Mouse (Mus musculus) testis, adult 2 months (tissue): ENCODE results near the gene Snorc. TPM values are rescaled to one million over a fixed set of nuclear protein-coding genes. Genes with fewer than 3 reads are reported as not detected.
"Not testable (repeated sequence)": the region's sequence is repeated elsewhere in the genome, so short reads cannot be mapped to it uniquely, and the experiment has no call there.

Experiments
- H3K27ac ChIP-seq: fragments of 200-500 bp; 2 replicates; pipeline ENCODE4 v1.5.1; 2012; ENCODE audit warnings: low read depth, low read length; ENCODE audit not compliant: control insufficient read depth, insufficient read depth
- H3K27me3 ChIP-seq: fragments of 200-500 bp; 2 replicates; pipeline ENCODE4 v1.6.1; 2012; ENCODE audit warnings: mild to moderate bottlenecking, low read length, moderate library complexity; ENCODE audit not compliant: control insufficient read depth, insufficient read depth
- H3K36me3 ChIP-seq: fragments of 200-500 bp; 2 replicates; pipeline ENCODE4 v1.6.1; 2012; ENCODE audit warnings: mild to moderate bottlenecking, low read length; ENCODE audit not compliant: control insufficient read depth, insufficient read depth
- H3K4me1 ChIP-seq: fragments of 200-500 bp; 2 replicates; pipeline ENCODE4 v1.6.1; 2012; ENCODE audit warnings: low read length; ENCODE audit not compliant: control insufficient read depth, insufficient read depth
- H3K4me3 ChIP-seq: fragments of 200-500 bp; 2 replicates; pipeline ENCODE4 v1.5.1; 2012; ENCODE audit warnings: low read depth, mild to moderate bottlenecking, low read length, moderate library complexity, mixed read lengths; ENCODE audit not compliant: control insufficient read depth
- CTCF ChIP-seq: fragments of 200-500 bp; IDR thresholded peaks from 2 replicates; pipeline ENCODE4 v1.5.1; 2012; ENCODE audit warnings: low read depth, mild to moderate bottlenecking, inconsistent platforms, low read length, moderate library complexity; ENCODE audit not compliant: control insufficient read depth, insufficient read depth, insufficient replicate concordance
- POLR2A ChIP-seq: fragments of 200-500 bp; IDR thresholded peaks from 2 replicates; pipeline ENCODE4 v1.6.1; 2012; ENCODE audit warnings: low read depth, mild to moderate bottlenecking, inconsistent platforms, low read length, moderate library complexity; ENCODE audit not compliant: control insufficient read depth
- polyA plus RNA-seq: library from polyadenylated mRNA; depleted of rRNA; stranded (reverse); fragments of >200 nt; gene quantifications from 2 replicates; pipeline ENCODE4 v1.2.3, GENCODE M21; 2012; rRNA removed

Gene Snorc
- not detected in 2 replicates for polyA plus RNA-seq

GRCm38 (mm10) chr1:87469971-87470370 lies at the start of gene Snorc:
Gene Snorc (plus strand): TSS chr1:87470271.
- not testable (repeated sequence) for H3K27ac ChIP-seq, H3K4me1 ChIP-seq, H3K36me3 ChIP-seq, H3K27me3 ChIP-seq, H3K4me3 ChIP-seq

GRCm38 (mm10) chr1:87435125-87435524 lies 34.9 kb upstream of the Snorc start:
- no peak overlapping the region for H3K4me3 ChIP-seq
- H3K36me3 ChIP-seq: no peaks in the 10 kb centered on the region; the same call in none of the 2 replicates
- H3K27me3 ChIP-seq: no peaks in the 10 kb centered on the region
- no peak overlapping the region for H3K27ac ChIP-seq
- TF ChIP-seq POLR2A: no peak
- TF ChIP-seq CTCF: no peak
- H3K4me1 ChIP-seq: no peaks in the 10 kb centered on the region

GRCm38 (mm10) chr1:87436583-87436982 lies 33.5 kb upstream of the Snorc start:
- TF ChIP-seq CTCF (no peak), POLR2A (no peak)
- no peak overlapping the region for H3K27ac ChIP-seq
- H3K4me3 ChIP-seq: no peak overlapping the region
- no peaks in the 10 kb centered on the region for H3K27me3 ChIP-seq
- no peaks in the 10 kb centered on the region for H3K4me1 ChIP-seq
- peaks cover 2% of the 10 kb centered on the region for H3K36me3 ChIP-seq

- H3K4me3 ChIP-seq: no peak overlapping the region
- peaks cover 5% of the 10 kb centered on the region for H3K36me3 ChIP-seq
- no peaks in the 10 kb centered on the region for H3K4me1 ChIP-seq
- no peaks in the 10 kb centered on the region for H3K27me3 ChIP-seq
- no peak overlapping the region for H3K27ac ChIP-seq
- no peak for TF ChIP-seq POLR2A
- peak; percentile 28; the same call in 1 of the 2 replicates for TF ChIP-seq CTCF
These were observed 22.6 kb upstream of the Snorc start for GRCm38 (mm10) chr1:87447183-87448104.

GRCm38 (mm10) chr1:87449432-87449831 lies 20.6 kb upstream of the Snorc start:
- Histone ChIP-seq H3K4me1 (no peaks in the 10 kb centered on the region), H3K27me3 (no peaks in the 10 kb centered on the region), H3K4me3 (no peak overlapping the region), H3K27ac (no peak overlapping the region), H3K36me3 (peaks cover 5% of the 10 kb centered on the region)
- TF ChIP-seq CTCF: no peak
- no peak for TF ChIP-seq POLR2A

DNA sequence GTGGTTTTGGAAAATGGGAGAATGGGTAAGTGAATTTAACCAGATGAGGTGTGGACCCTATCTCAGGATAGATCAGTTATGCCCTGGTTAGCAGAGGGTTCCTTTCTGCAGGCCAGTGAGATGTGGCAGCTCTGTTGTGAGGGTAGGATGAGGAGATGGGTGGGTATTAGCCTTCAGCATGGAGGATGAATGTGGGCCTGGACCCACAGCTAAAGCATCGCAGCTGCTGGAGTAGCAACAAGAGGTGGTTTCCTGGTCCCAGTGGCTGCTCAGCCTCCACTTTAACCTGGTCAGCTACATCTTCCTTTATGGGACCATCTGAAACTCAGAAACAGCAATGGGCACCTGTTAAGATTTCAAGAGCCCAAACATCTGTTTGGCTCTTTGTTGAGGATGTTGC lies 13.6 kb upstream of the Snorc start:
- H3K27me3 ChIP-seq: no peaks in the 10 kb centered on the region
- H3K36me3 ChIP-seq: no peaks in the 10 kb centered on the region
- TF ChIP-seq CTCF: no peak
- TF ChIP-seq POLR2A: no peak
- H3K27ac ChIP-seq: no peak overlapping the region
- H3K4me3 ChIP-seq: no peak overlapping the region
- H3K4me1 ChIP-seq: no peaks in the 10 kb centered on the region

DNA sequence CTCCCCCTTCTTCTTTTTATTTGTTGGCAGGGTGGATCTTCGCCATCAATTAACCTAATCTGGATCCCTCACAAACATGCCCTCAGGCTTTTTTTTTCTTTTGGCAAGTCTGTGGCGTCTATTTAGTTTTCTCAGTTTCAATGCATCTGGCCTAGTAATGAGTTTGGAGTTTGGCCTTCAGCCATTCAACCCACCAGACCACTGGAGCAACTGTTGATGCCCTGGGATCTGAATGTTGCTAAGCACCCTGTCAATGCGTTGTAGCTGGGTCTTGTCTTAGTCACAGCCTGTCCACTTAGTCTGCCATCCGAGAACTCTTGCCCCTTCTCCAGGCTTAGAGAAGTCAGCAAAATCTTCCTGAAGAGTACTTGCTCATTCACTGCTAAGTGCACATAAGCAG lies 12.0 kb upstream of the Snorc start:
- no peak for TF ChIP-seq CTCF
- no peak for TF ChIP-seq POLR2A

GRCm38 (mm10) chr1:87459856-87460255 lies 10.2 kb upstream of the Snorc start:
- not testable (repeated sequence) for H3K36me3 ChIP-seq, H3K27me3 ChIP-seq, H3K27ac ChIP-seq

More for the DNA sequence above, 12.0 kb upstream of the Snorc start:
- Histone ChIP-seq H3K4me3 (no peak overlapping the region), H3K4me1 (no peaks in the 10 kb centered on the region), H3K27me3 (no peaks in the 10 kb centered on the region), H3K36me3 (no peaks in the 10 kb centered on the region), H3K27ac (no peak overlapping the region)

More at GRCm38 (mm10) chr1:87459856-87460255, 10.2 kb upstream of the Snorc start:
- not testable (repeated sequence) for H3K4me3 ChIP-seq, H3K4me1 ChIP-seq
